Mouse (Mus musculus) CH12.LX (cell line): ENCODE results near the gene Tnrc6b.

Experiments
- CTCF ChIP-seq, 2 experiments: IDR thresholded peaks in 1 of 2; conservative IDR thresholded peaks in 1 of 2; 2 replicates each; pipeline ENCODE4 v1.5.1; 2011 to 2012; ENCODE audit warnings: low read depth in 2 of 2, low read length in 2 of 2, improper control_type of control experiment in 1 of 2, inconsistent platforms in 1 of 2, mild to moderate bottlenecking in 1 of 2, moderate library complexity in 1 of 2
- E2F4 ChIP-seq: IDR thresholded peaks from 2 replicates; pipeline ENCODE4 v1.6.1; 2011; ENCODE audit warnings: low read depth, low read length, improper control_type of control experiment; ENCODE audit not compliant: insufficient replicate concordance
- ETS1 ChIP-seq: conservative IDR thresholded peaks from 2 replicates; pipeline ENCODE4 v1.6.1; 2012; ENCODE audit warnings: low read depth, mild to moderate bottlenecking, inconsistent platforms, low read length, improper control_type of control experiment, moderate library complexity
- JUND ChIP-seq: conservative IDR thresholded peaks from 2 replicates; pipeline ENCODE4 v1.6.1; 2011; ENCODE audit warnings: low read depth, low read length, improper control_type of control experiment
- MEF2A ChIP-seq: IDR thresholded peaks from 2 replicates; pipeline ENCODE4 v1.6.1; 2014; ENCODE audit warnings: low read depth, mild to moderate bottlenecking, inconsistent platforms, low read length, improper control_type of control experiment, borderline replicate concordance
- POLR2A ChIP-seq: IDR thresholded peaks from 2 replicates; pipeline ENCODE4 v1.6.1; 2011; ENCODE audit warnings: low read depth, mild to moderate bottlenecking, improper control_type of control experiment, low read length
- TBP ChIP-seq: conservative IDR thresholded peaks from 2 replicates; pipeline ENCODE4 v1.6.1; 2011; ENCODE audit warnings: low read depth, low read length, improper control_type of control experiment
- UBTF ChIP-seq: IDR thresholded peaks from 2 replicates; pipeline ENCODE4 v1.6.1; 2012; ENCODE audit warnings: low read depth, mild to moderate bottlenecking, inconsistent platforms, low read length, improper control_type of control experiment, moderate library complexity
- USF1 ChIP-seq: IDR thresholded peaks from 2 replicates; pipeline ENCODE4 v1.6.1; 2014; ENCODE audit warnings: low read depth, mild to moderate bottlenecking, inconsistent platforms, low read length, improper control_type of control experiment
- USF2 ChIP-seq: conservative IDR thresholded peaks from 2 replicates; pipeline ENCODE4 v1.6.1; 2011; ENCODE audit warnings: low read depth, low read length, improper control_type of control experiment
- ZC3H11A ChIP-seq: IDR thresholded peaks from 2 replicates; pipeline ENCODE4 v1.6.1; 2012; ENCODE audit warnings: low read depth, mild to moderate bottlenecking, inconsistent platforms, low read length, improper control_type of control experiment
- ZNF384 ChIP-seq: IDR thresholded peaks from 2 replicates; pipeline ENCODE4 v1.6.1; 2012; ENCODE audit warnings: low read depth, low read length, improper control_type of control experiment, inconsistent platforms

GRCm38 (mm10) chr15:80701481-80702257, 9.4 kb upstream of the Tnrc6b start:
- TF ChIP-seq POLR2A: no peak
- TF ChIP-seq UBTF: no peak
- no peak for TF ChIP-seq JUND
- no peak for TF ChIP-seq CTCF (conservative IDR thresholded peaks at IDR 0.05 in 1 of 2, IDR thresholded peaks at IDR 0.05 in 1 of 2; ENCODE audit: low read depth in 2 of 2, low read length in 2 of 2)
- TF ChIP-seq USF2: no peak
- TF ChIP-seq USF1: no peak
- no peak for TF ChIP-seq ZNF384
- no peak for TF ChIP-seq ZC3H11A
- TF ChIP-seq TBP: no peak
- no peak for TF ChIP-seq E2F4
- no peak for TF ChIP-seq MEF2A
- no peak for TF ChIP-seq ETS1
